Mouse (Mus musculus) lung, embryonic 14.5 days (tissue): ENCODE data around the gene Fam117a. TPM values are rescaled to one million over a fixed set of nuclear protein-coding genes. Genes with fewer than 3 reads are reported as not detected.

Experiments used
- ATAC-seq: fragments of 200-750 bp; cut with Nextera tagmentation; 2 replicates; pipeline ENCODE4 v1.8.0; 2017; ENCODE audit warnings: mild to moderate bottlenecking, moderate TSS enrichment, moderate library complexity; ENCODE audit not compliant: insufficient read depth
- DNase-seq: peaks from one replicate; pipeline ENCODE4 v3.0.0-alpha.2; 2015
- H3K27ac ChIP-seq: fragments of 300-500 bp; sonication (generic); 2 replicates; pipeline ENCODE4 v1.5.1; 2014; ENCODE audit warnings: low read depth, mild to moderate bottlenecking, moderate library complexity
- H3K27me3 ChIP-seq: fragments of 300-500 bp; sonication (generic); 2 replicates; pipeline ENCODE4 v1.6.1; 2014; ENCODE audit warnings: low read length, control low read depth; ENCODE audit not compliant: insufficient read depth
- H3K36me3 ChIP-seq: fragments of 300-500 bp; sonication (generic); 2 replicates; pipeline ENCODE4 v1.6.1; 2014; ENCODE audit warnings: control low read depth; ENCODE audit not compliant: insufficient read depth
- H3K4me1 ChIP-seq: fragments of 300-500 bp; sonication (generic); 2 replicates; pipeline ENCODE4 v1.6.1; 2014; ENCODE audit warnings: antibody characterized with exemption, control low read depth; ENCODE audit not compliant: insufficient read depth
- H3K4me2 ChIP-seq: fragments of 300-500 bp; sonication (generic); 2 replicates; pipeline ENCODE4 v1.6.1; 2014; ENCODE audit warnings: mild to moderate bottlenecking
- H3K4me3 ChIP-seq: fragments of 300-500 bp; sonication (generic); 2 replicates; pipeline ENCODE4 v1.5.1; 2014; ENCODE audit warnings: low read depth, low read length
- H3K9ac ChIP-seq: fragments of 300-500 bp; sonication (generic); 2 replicates; pipeline ENCODE4 v1.6.1; 2014
- H3K9me3 ChIP-seq: fragments of 300-500 bp; sonication (generic); 2 replicates; pipeline ENCODE4 v1.6.1; 2016; ENCODE audit warnings: low read depth, low read length, control low read depth
- CTCF ChIP-seq: IDR thresholded peaks from 2 replicates; pipeline ENCODE4 v1.5.1; 2016; ENCODE audit warnings: antibody characterized with exemption, low read depth
- WGBS: fragments of 180-500 bp; shearing (Covaris S2); extraction: QIAGEN DNeasy Blood & Tissue Kit; methylation state at CpG from one replicate; pipeline ENCODE4 v1.1.7; 2014; 5-methylcytosine and 5-hydroxymethylcytosine counted together
- polyA plus RNA-seq: library from polyadenylated mRNA; unstranded; fragments of >200 nt; fragmentation: Nextera tagmentation; extraction: Ambion mirVana; gene quantifications from 2 replicates; pipeline ENCODE4 v1.2.1, GENCODE M21; 2014

Gene Fam117a
- polyA plus RNA-seq, 1 experiment from 2014 or later, result 14.6 TPM

DNA sequence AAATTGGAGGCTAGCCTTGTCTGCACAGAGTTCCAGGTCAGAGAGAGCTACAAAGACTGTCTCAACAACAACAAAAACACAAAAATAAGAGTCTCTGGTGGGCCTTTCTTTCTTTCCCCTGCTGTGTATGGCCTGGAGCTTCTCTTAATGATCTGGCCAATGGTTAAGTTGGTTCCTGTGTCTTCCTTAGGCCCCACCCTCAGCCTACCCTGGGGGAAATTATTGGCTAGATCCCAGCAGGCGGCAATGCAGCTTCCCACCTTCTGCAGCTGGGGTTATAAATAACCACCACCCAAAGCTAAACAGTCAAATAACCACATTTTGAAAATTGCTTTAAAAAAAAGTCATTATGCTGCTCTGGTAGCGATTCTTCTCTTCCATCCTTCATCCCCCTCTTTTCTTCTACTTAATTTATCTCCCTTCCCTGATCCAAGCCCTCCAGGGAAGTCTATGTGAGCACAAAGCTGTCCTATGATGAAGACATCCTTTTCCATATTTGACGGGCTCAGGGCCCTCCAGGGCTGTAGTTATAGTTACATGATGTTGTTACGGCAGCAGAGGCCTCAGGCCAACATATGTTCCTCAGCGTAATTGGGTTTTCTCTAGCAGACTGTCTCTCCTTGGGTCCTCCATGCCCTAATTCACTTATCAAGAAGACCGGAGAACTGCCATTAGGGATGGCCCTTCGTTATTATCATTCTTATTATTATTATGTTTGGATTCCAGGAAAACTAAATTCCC, 21.4 kb upstream of the Fam117a start:
- H3K36me3 ChIP-seq, result no peaks in the 10 kb centered on the region
- H3K27me3 ChIP-seq, result no peaks in the 10 kb centered on the region
- H3K9me3 ChIP-seq, result no peaks in the 10 kb centered on the region
- WGBS, result 71% methylated on average over 7 of the region's 7 CpGs
- ATAC-seq (no peak), DNase-seq (no peak)
- H3K4me1 ChIP-seq, result peaks cover 5% of the 10 kb centered on the region; the same call in 1 of the 2 replicates
- no peak overlapping the region for H3K4me3 ChIP-seq
- H3K4me2 ChIP-seq, result no peak overlapping the region
- no peak for TF ChIP-seq CTCF
- no peak overlapping the region for H3K27ac ChIP-seq
- no peak overlapping the region for H3K9ac ChIP-seq

DNA sequence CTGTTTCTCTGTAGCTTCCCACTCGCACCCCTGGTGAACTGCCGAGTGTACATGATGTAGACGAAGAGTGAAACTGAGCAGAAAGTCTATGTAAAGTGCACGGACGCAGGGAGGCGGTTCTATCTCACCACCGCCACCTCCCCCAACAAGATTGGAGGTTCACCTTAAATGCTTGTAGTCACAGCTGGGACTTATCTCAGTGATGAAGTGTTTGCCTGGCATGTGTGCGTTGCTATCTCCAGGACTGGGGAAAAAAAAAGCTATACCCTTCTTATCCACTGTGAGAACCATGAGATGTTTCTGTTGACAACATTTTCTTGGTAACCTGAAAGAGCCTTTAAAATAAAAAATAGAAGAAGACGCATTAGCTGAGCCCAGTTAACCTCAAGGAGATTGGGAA, 18.7 kb upstream of the Fam117a start:
- Histone ChIP-seq H3K9me3 (no peaks in the 10 kb centered on the region), H3K27ac (no peak overlapping the region), H3K27me3 (no peaks in the 10 kb centered on the region), H3K4me2 (no peak overlapping the region), H3K4me1 (no peaks in the 10 kb centered on the region), H3K4me3 (no peak overlapping the region), H3K9ac (no peak overlapping the region), H3K36me3 (no peaks in the 10 kb centered on the region)
- DNase-seq, result no peak
- no peak for ATAC-seq
- 43% methylated on average over 9 of the region's 9 CpGs for WGBS
- TF ChIP-seq CTCF, result no peak

DNA sequence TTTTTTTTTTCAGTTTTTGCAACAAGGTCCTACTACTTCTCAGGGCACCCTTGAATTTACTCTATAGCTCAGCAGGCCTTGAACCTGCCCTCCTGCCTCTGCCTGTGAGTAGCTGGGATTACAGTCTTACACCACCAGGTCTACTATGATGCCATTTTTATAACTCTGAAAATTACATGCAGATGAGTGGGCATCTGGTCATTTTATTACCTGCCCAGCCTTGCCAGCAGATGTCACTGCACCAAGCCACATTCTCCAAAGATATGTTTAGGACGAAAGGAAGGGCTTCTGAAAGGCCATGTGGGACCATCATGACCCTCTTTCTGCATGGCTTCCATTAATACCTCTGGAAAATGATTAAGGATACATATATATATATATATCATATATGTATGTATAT, 17.3 kb upstream of the Fam117a start:
- DNase-seq (peak; percentile 31), ATAC-seq (no peak)
- Histone ChIP-seq H3K4me2 (no peak overlapping the region), H3K9ac (no peak overlapping the region), H3K9me3 (no peaks in the 10 kb centered on the region), H3K27ac (no peak overlapping the region), H3K4me1 (no peaks in the 10 kb centered on the region), H3K36me3 (no peaks in the 10 kb centered on the region), H3K4me3 (no peak overlapping the region), H3K27me3 (no peaks in the 10 kb centered on the region)
- peak; percentile 42 for TF ChIP-seq CTCF
- WGBS, result 56% methylated on average over 1 of the region's 1 CpGs

DNA sequence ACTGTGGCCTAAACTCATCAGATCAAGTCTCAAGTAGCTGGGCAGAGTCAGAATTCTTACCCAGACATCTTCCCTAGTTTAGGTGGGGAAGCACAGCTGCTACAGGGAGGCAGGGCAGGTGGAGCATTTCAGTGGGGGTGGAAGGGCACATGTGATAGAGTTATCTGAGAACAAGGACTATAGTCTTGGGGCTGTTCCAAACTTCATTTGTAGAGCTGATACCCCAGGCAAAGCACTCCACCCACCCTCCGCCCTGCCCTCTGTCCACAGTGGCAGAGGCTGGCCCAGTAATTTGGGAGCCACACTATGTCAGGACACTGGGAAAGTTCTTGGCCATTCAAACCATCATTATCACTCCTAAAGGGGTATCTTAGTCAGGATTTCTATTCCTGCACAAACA, 16.8 kb upstream of the Fam117a start:
- H3K27me3 ChIP-seq, result no peaks in the 10 kb centered on the region
- ATAC-seq (no peak), DNase-seq (no peak)
- H3K9ac ChIP-seq, result no peak overlapping the region
- 83% methylated on average over 1 of the region's 1 CpGs for WGBS
- no peak overlapping the region for H3K27ac ChIP-seq
- TF ChIP-seq CTCF, result no peak
- no peak overlapping the region for H3K4me2 ChIP-seq
- H3K36me3 ChIP-seq, result no peaks in the 10 kb centered on the region
- no peaks in the 10 kb centered on the region for H3K4me1 ChIP-seq
- no peaks in the 10 kb centered on the region for H3K9me3 ChIP-seq
- H3K4me3 ChIP-seq, result no peak overlapping the region

DNA sequence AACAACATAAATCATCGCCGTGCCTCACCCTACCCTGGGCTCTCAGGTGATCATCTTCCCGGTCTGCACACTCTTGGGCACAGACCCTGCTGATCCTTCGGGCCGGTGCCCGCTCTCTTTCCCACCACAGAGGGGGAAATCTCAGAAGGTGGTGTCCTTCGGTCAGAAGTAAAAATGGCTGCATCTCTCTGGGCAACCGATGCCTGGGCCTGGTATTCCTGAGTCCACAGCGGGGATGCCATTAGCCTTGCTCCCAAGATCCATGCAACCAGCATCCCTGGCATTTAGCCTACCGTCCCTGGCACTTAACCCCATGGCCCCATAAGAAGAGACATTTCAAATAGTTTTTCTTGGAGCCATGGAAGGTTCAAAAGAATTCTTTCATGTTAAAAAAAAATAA, 12.6 kb upstream of the Fam117a start:
- H3K4me1 ChIP-seq, result no peaks in the 10 kb centered on the region; the same call in 1 of the 2 replicates
- TF ChIP-seq CTCF, result no peak
- no peaks in the 10 kb centered on the region for H3K36me3 ChIP-seq
- no peak overlapping the region for H3K4me2 ChIP-seq
- H3K4me3 ChIP-seq, result no peak overlapping the region
- H3K9me3 ChIP-seq, result no peaks in the 10 kb centered on the region
- DNase-seq, result no peak
- no peak overlapping the region for H3K27ac ChIP-seq
- no peak for ATAC-seq
- no peaks in the 10 kb centered on the region for H3K27me3 ChIP-seq
- 88% methylated on average over 10 of the region's 10 CpGs for WGBS
- no peak overlapping the region for H3K9ac ChIP-seq

DNA sequence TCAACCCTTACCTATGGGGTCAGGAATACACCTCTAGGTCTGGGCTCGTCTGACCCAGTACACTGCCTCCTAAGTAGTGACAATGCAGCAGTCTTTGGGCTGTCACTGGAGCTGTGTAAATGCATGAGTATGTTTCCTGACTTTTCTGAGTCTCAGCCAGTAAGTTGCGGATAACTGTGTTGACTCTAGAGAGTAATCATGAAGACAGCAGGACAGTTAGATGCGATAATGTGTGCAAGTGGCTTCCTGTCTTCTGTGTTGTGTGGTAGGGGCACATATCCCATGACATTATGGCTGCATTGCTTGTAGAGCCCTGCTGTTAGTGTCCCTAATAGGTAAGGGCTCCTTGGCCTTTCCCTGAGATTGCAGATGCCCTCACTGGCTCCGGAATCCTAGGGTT, 11.0 kb upstream of the Fam117a start:
- no peak for ATAC-seq

DNA sequence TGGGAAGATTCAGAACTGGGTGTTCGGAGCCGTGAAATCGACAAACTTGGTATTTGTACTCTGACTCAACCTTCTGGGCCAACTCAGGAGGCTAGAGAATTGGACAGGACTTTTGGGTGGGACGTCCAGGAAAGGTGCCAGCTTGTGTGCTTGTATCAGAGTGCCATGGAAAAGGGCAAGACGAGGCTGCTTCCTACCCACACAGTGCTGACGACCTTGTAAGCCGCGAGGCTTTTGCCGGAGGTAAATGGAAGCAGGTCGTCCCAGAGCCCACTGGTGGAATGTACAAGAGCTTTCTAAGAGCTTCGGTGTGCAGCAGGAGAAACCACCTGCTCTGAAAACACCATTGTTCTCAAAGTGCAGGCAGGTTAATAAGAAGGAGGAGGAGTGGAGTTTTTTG, 10.6 kb upstream of the Fam117a start:
- TF ChIP-seq CTCF, result no peak
- Histone ChIP-seq H3K4me1 (no peaks in the 10 kb centered on the region; the same call in 1 of the 2 replicates), H3K9ac (no peak overlapping the region), H3K4me2 (no peak overlapping the region), H3K27me3 (no peaks in the 10 kb centered on the region), H3K27ac (peak overlapping the region; percentile 77), H3K4me3 (no peak overlapping the region), H3K9me3 (no peaks in the 10 kb centered on the region), H3K36me3 (no peaks in the 10 kb centered on the region)
- ATAC-seq (no peak), DNase-seq (peak; percentile 44)
- WGBS, result 59% methylated on average over 11 of the region's 11 CpGs

More for the DNA sequence above, 11.0 kb upstream of the Fam117a start:
- H3K9ac ChIP-seq, result no peak overlapping the region
- peak overlapping the region; percentile 77; the same call in 1 of the 2 replicates for H3K27ac ChIP-seq
- no peak overlapping the region for H3K4me3 ChIP-seq
- H3K27me3 ChIP-seq, result no peaks in the 10 kb centered on the region
- DNase-seq, result no peak
- WGBS, result 70% methylated on average over 4 of the region's 4 CpGs
- no peak overlapping the region for H3K4me2 ChIP-seq
- no peaks in the 10 kb centered on the region for H3K9me3 ChIP-seq
- H3K36me3 ChIP-seq, result no peaks in the 10 kb centered on the region
- TF ChIP-seq CTCF, result no peak
- H3K4me1 ChIP-seq, result no peaks in the 10 kb centered on the region; the same call in 1 of the 2 replicates

DNA sequence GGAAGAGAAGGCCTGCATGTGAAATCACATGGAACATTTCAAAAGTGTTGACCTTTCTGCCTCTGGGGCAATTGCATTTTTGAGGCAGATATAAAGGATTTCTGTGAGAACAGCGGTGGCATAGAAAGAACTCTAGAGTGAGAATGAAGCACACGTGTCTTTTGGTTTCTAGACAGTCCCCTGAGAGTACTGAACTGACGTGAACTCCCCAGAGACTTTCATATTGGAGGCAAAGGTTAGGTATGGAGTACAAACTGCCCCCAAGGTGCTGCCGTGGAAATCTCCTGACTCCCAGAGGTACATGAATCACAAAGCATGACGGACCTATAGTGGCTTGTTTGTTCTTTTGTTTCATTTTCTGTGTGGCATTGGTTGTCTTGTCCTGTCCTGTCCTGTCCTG, 8.2 kb upstream of the Fam117a start:
- ATAC-seq, result no peak
- H3K27me3 ChIP-seq, result no peaks in the 10 kb centered on the region

More for the DNA sequence above, 8.2 kb upstream of the Fam117a start:
- 81% methylated on average over 5 of the region's 5 CpGs for WGBS
- H3K36me3 ChIP-seq, result no peaks in the 10 kb centered on the region
- no peak overlapping the region for H3K4me3 ChIP-seq
- DNase-seq, result no peak
- H3K4me2 ChIP-seq, result no peak overlapping the region
- no peak overlapping the region for H3K27ac ChIP-seq
- no peak overlapping the region for H3K9ac ChIP-seq
- H3K9me3 ChIP-seq, result no peaks in the 10 kb centered on the region
- TF ChIP-seq CTCF, result no peak
- H3K4me1 ChIP-seq, result no peaks in the 10 kb centered on the region; the same call in 1 of the 2 replicates
